Mouse (Mus musculus) heart, embryonic 11.5 days (tissue): ENCODE results near the gene Guca1b. TPM values are rescaled to one million over a fixed set of nuclear protein-coding genes. Genes with fewer than 3 reads are reported as not detected.

Source experiments
- ATAC-seq: fragments of 200-750 bp; cut with Nextera tagmentation; replicated peaks from 2 replicates; pipeline ENCODE4 v1.8.0; 2017; ENCODE audit warnings: moderate library complexity; ENCODE audit not compliant: insufficient number of reproducible peaks, low FRiP score, low TSS enrichment
- H3K27ac ChIP-seq: fragments of 300-500 bp; sonication (generic); 2 replicates; pipeline ENCODE4 v1.5.1; 2014; ENCODE audit warnings: mild to moderate bottlenecking, low read depth, low read length
- H3K27me3 ChIP-seq: fragments of 300-500 bp; sonication (generic); 2 replicates; pipeline ENCODE4 v1.6.1; 2014; ENCODE audit warnings: mild to moderate bottlenecking, low read length, mixed read lengths; ENCODE audit not compliant: control insufficient read depth, insufficient read depth
- H3K36me3 ChIP-seq: fragments of 300-500 bp; sonication (generic); 2 replicates; pipeline ENCODE4 v1.6.1; 2014; ENCODE audit warnings: mild to moderate bottlenecking, low read length, moderate library complexity, mixed read lengths; ENCODE audit not compliant: control insufficient read depth, insufficient read depth
- H3K4me1 ChIP-seq: fragments of 300-500 bp; sonication (generic); 2 replicates; pipeline ENCODE4 v1.6.1; 2014; ENCODE audit warnings: low read length; ENCODE audit not compliant: control insufficient read depth, insufficient read depth
- H3K4me2 ChIP-seq: fragments of 300-500 bp; sonication (generic); 2 replicates; pipeline ENCODE4 v1.6.1; 2014; ENCODE audit warnings: mild to moderate bottlenecking, moderate library complexity
- H3K4me3 ChIP-seq: fragments of 300-500 bp; sonication (generic); 2 replicates; pipeline ENCODE4 v1.5.1; 2014; ENCODE audit warnings: low read depth, low read length
- H3K9ac ChIP-seq: fragments of 300-500 bp; sonication (generic); 2 replicates; pipeline ENCODE4 v1.6.1; 2014; ENCODE audit warnings: mild to moderate bottlenecking, low read depth, low read length, moderate library complexity
- H3K9me3 ChIP-seq: fragments of 300-500 bp; sonication (generic); replicated peaks from 2 replicates; pipeline ENCODE4 v1.6.1; 2016; ENCODE audit warnings: low read length; ENCODE audit not compliant: control insufficient read depth
- WGBS: fragments of 180-500 bp; shearing (Covaris S2); extraction: QIAGEN DNeasy Blood & Tissue Kit; methylation state at CpG from one replicate; pipeline ENCODE4 v1.1.7; 2014; ENCODE audit not compliant: insufficient replicate concordance; 5-methylcytosine and 5-hydroxymethylcytosine counted together
- polyA plus RNA-seq: library from polyadenylated mRNA; unstranded; fragments of >200 nt; fragmentation: Nextera tagmentation; extraction: Ambion mirVana; gene quantifications from 2 replicates; pipeline ENCODE4 v1.2.1, GENCODE M21; 2014

The Guca1b gene
- polyA plus RNA-seq, 1 experiment from 2014 or later, result 1.2 TPM

- no peak for ATAC-seq
- Histone ChIP-seq H3K4me2 (no peak overlapping the region), H3K4me1 (peaks cover 48% of the 10 kb centered on the region), H3K27me3 (peaks cover 9% of the 10 kb centered on the region; the same call in 1 of the 2 replicates), H3K9me3 (no peaks in the 10 kb centered on the region), H3K4me3 (no peak overlapping the region), H3K27ac (no peak overlapping the region), H3K9ac (no peak overlapping the region), H3K36me3 (no peaks in the 10 kb centered on the region)
- WGBS, result 37% methylated on average over 9 of the region's 9 CpGs
These were observed 54.3 kb downstream of the Guca1b start for GRCm38 (mm10) chr17:47439396-47440028.

DNA sequence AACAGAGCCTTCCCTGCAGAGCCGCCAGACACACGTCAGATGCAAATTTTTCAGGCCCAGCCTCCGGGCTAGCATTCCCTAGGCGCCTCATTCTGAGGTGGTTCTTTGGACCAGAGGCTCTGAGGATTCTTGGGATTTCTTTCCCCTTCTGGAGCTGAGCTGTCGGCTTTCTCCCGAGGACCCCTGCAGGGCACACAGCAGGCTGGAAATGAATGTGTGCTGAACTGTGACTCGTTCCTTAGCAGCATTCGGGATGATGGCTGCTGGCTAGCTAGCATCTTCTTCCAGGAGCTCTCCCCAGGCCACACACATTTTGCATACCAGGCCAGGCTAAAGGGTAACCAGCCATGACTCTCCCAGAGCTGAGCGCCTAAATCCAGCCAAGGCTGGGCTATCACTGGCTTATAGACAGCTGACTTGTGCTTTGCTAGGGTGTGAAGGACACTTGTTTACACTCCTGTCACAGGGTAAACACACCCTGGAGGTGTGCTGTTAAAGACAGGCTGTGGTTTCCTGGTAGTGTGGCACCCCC lies 55.2 kb downstream of the Guca1b start:
- Histone ChIP-seq H3K9ac (0 out of 2 replicates have a peak overlapping the region, but pooled peaks have one; percentile 10), H3K4me3 (no peak overlapping the region), H3K27ac (peak overlapping the region; percentile 35; the same call in 1 of the 2 replicates), H3K9me3 (no peaks in the 10 kb centered on the region), H3K4me2 (no peak overlapping the region), H3K27me3 (peaks cover 9% of the 10 kb centered on the region; the same call in 1 of the 2 replicates), H3K36me3 (no peaks in the 10 kb centered on the region), H3K4me1 (peaks cover 49% of the 10 kb centered on the region)
- WGBS, result 20% methylated on average over 9 of the region's 9 CpGs
- no peak for ATAC-seq

DNA sequence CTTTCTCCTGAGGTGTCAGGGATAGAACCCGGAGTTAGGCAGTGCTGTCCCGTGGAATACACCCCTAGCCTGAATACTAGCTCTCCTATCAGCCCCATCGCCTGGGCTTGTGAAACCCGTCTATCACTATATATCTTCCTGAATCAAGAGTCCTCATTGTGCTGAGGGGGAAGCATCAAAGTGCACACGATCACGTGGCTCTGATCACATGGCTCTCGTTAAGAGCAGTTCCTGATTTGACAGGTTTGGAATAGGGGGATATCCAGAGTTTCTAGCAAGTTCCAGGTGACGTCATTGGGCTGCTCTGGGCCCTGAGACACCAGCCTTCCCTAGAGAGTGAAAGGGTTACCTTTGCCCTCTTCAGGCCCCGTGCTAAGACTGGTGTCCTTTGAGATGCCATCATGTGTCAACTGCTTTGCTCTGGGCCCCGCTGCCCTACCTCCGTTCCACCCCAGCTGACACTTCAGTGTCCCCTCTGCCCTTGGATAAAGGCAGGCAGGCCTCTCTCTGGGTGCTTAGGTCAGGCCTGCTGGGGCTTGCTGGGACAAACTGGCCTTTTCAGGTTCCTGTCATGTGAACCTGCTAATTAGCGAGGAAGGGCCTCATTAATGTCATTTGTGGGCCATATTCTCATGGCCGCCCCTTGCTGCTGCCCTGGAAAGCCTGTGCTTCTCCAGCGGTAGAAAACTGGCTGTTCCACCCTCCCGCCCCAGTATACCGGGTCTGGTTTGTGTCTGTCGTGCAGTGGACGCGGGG lies 56.3 kb downstream of the Guca1b start:
- Histone ChIP-seq H3K36me3 (no peaks in the 10 kb centered on the region), H3K27ac (peak overlapping the region; percentile 51; the same call in 1 of the 2 replicates), H3K4me2 (no peak overlapping the region), H3K9me3 (no peaks in the 10 kb centered on the region), H3K9ac (no peak overlapping the region), H3K4me3 (no peak overlapping the region), H3K4me1 (peaks cover 57% of the 10 kb centered on the region), H3K27me3 (peaks cover 7% of the 10 kb centered on the region; the same call in 1 of the 2 replicates)
- ATAC-seq, result no peak
- whole genome bisulfite sequencing, result 38% methylated on average over 19 of the region's 19 CpGs

- peaks cover 57% of the 10 kb centered on the region for H3K4me1 ChIP-seq
- ATAC-seq, result no peak
These were observed 57.1 kb downstream of the Guca1b start for GRCm38 (mm10) chr17:47442271-47442670.

More at GRCm38 (mm10) chr17:47442271-47442670, 57.1 kb downstream of the Guca1b start:
- Histone ChIP-seq H3K36me3 (no peaks in the 10 kb centered on the region), H3K27me3 (peaks cover 2% of the 10 kb centered on the region; the same call in 1 of the 2 replicates), H3K9ac (no peak overlapping the region), H3K9me3 (no peaks in the 10 kb centered on the region), H3K27ac (no peak overlapping the region), H3K4me2 (no peak overlapping the region), H3K4me3 (no peak overlapping the region)
- WGBS, result 67% methylated on average over 3 of the region's 3 CpGs

Other genes starting within 250 kb of the Guca1b start
- 74.8 and 78.7 TPM in 2 replicates for gene Mrps10, start 16.5 kb upstream of the Guca1b start, polyA plus RNA-seq
- gene Guca1a, start 15.2 kb downstream of the Guca1b start, polyA plus RNA-seq, result 3.3 and 4.3 TPM in 2 replicates
- 1.2 and 1.6 TPM in 2 replicates for gene AI661453, start 51.2 kb downstream of the Guca1b start, polyA plus RNA-seq
- gene 1700001C19Rik, start 52.0 kb downstream of the Guca1b start, polyA plus RNA-seq, result 1.2 and 2.2 TPM in 2 replicates
- gene Taf8, start 116.9 kb downstream of the Guca1b start, polyA plus RNA-seq, result 15.9 and 18.3 TPM in 2 replicates
- 559 and 565 TPM in 2 replicates for gene Ccnd3, start 119.7 kb downstream of the Guca1b start, polyA plus RNA-seq
- 26.8 TPM in 2 replicates for gene Bysl, start 226.1 kb downstream of the Guca1b start, polyA plus RNA-seq
- 30.3 and 36.4 TPM in 2 replicates for gene Med20, start 226.2 kb downstream of the Guca1b start, polyA plus RNA-seq
- gene Gm20517, start 226.2 kb downstream of the Guca1b start, polyA plus RNA-seq, result 1.6 and 1.8 TPM in 2 replicates
- gene Usp49, start 245.3 kb downstream of the Guca1b start, polyA plus RNA-seq, result 2.7 and 3.7 TPM in 2 replicates